Mouse (Mus musculus): ENCODE measurements around the gene Clec12a. TPM values are rescaled to one million over a fixed set of nuclear protein-coding genes. Genes with fewer than 3 reads are reported as not detected.

Clec12a gene
- polyA plus RNA-seq, 1 experiment from 2014 or later: 0.36 TPM

DNA sequence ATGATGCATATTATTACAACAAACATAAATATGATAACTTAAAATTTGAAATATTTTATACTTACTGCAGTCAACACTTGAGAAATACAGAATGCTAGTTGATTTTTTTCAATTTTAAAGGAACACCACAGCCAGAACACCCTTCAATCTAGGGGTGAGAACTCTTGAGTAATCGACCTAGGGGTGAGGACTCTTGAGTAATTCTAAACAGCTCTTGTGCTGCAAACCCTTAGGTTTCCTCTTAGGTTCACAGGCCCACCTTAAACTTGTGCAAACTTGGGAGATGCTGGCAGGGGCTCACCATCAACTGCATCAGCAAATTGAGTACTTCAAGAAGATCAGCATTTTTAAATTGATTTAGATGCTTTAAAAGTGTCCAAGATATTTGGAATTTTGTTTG lies 4.7 kb upstream of the Clec12a start:
- 61% methylated on average over 1 of the region's 1 CpGs for WGBS

GRCm38 (mm10) chr6:129344408-129344807 lies 1.9 kb downstream of the Clec12a start:
- Histone ChIP-seq H3K27me3 (no peaks in the 10 kb centered on the region), H3K36me3 (no peaks in the 10 kb centered on the region), H3K27ac (no peak overlapping the region), H3K9me3 (peaks cover 12% of the 10 kb centered on the region; the same call in 1 of the 2 replicates), H3K4me1 (replicated peaks) (no peaks in the 10 kb centered on the region), H3K4me3 (replicated peaks) (no peak overlapping the region), H3K9ac (replicated peaks) (no peak overlapping the region), H3K4me2 (no peak overlapping the region)
- 72% methylated on average over 3 of the region's 3 CpGs for WGBS
- no peak for ATAC-seq (ENCODE audit: insufficient number of reproducible peaks, insufficient read depth, low FRiP score, low TSS enrichment, low read depth)

More for the DNA sequence above, 4.7 kb upstream of the Clec12a start:
- Histone ChIP-seq H3K36me3 (no peaks in the 10 kb centered on the region), H3K4me2 (no peak overlapping the region), H3K4me1 (replicated peaks) (no peaks in the 10 kb centered on the region), H3K27me3 (no peaks in the 10 kb centered on the region), H3K9me3 (no peaks in the 10 kb centered on the region), H3K27ac (no peak overlapping the region), H3K4me3 (replicated peaks) (no peak overlapping the region), H3K9ac (replicated peaks) (no peak overlapping the region)
- ATAC-seq (ENCODE audit: insufficient number of reproducible peaks, insufficient read depth, low FRiP score, low TSS enrichment, low read depth): no peak

DNA sequence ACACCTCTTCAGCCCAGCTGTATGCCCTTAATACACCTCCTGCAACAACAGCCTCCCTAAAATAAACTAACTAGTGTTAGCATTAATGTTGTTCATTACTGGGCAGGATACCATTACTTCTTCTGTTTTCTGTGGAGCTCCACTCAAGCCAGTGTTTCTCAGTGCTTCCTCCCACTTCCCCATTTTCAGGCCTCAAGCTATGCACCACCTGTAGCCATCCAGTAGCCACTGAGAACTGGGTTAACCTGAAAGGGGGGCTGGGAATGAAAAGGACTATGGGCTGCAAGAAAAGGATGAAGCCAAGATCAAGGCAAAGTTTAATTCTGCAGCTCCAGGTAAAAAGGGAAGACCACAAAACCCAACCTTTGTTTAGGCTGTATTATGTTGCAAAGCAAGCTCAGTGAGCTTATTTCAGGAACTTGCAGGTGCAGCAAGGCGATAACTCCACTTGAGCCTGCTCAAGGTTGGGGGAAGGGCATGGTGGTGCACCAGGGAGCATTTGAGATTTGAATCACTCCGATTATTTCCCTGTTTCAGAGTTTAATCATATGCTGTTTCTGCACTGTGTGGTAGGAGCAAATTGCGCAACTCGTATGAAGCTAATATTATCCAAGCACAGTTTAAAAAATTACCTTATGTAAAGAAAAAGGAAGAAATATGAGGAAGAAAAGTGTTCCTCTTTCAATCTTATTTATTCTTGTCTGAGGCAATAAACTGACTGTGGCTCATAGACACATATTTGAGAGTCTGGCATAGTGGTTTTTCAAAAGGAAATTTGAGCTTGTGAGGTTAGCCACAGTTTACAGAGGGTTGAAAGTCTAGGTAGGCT lies 7.2 kb downstream of the Clec12a start:
- Histone ChIP-seq H3K27me3 (no peaks in the 10 kb centered on the region), H3K4me2 (no peak overlapping the region), H3K9ac (replicated peaks) (no peak overlapping the region), H3K27ac (no peak overlapping the region), H3K4me3 (replicated peaks) (no peak overlapping the region), H3K36me3 (no peaks in the 10 kb centered on the region), H3K9me3 (peaks cover 12% of the 10 kb centered on the region; the same call in 1 of the 2 replicates), H3K4me1 (replicated peaks) (no peaks in the 10 kb centered on the region)
- ATAC-seq (ENCODE audit: insufficient number of reproducible peaks, insufficient read depth, low FRiP score, low TSS enrichment, low read depth): peak; percentile 26; the same call in 1 of the 2 replicates
- WGBS: 64% methylated on average over 4 of the region's 4 CpGs

DNA sequence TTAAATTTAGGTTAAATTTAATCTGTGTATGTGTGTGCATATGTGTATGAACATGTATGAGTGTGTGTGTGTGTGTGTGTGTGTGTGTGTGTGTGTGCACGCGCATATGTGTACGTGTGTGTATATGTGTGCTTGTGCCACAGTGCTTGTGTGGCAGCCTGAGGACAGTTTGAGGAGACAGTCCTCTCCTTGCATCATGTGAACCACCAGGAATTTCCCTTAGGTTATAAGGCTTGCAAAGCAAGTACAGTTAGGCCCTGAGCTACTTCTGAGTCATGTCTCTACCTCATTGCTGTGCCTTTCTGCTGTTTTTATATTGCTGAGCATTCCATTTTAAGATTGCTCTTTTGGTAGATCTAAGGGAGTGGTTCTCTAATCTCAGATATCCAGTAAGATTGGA lies 8.6 kb downstream of the Clec12a start:
- Histone ChIP-seq H3K36me3 (no peaks in the 10 kb centered on the region), H3K9me3 (peaks cover 12% of the 10 kb centered on the region; the same call in 1 of the 2 replicates), H3K27me3 (no peaks in the 10 kb centered on the region), H3K4me3 (replicated peaks) (no peak overlapping the region), H3K9ac (replicated peaks) (no peak overlapping the region), H3K4me2 (no peak overlapping the region), H3K4me1 (replicated peaks) (no peaks in the 10 kb centered on the region), H3K27ac (no peak overlapping the region)
- ATAC-seq (ENCODE audit: insufficient number of reproducible peaks, insufficient read depth, low FRiP score, low TSS enrichment, low read depth): no peak
- 83% methylated on average over 3 of the region's 3 CpGs for WGBS

DNA sequence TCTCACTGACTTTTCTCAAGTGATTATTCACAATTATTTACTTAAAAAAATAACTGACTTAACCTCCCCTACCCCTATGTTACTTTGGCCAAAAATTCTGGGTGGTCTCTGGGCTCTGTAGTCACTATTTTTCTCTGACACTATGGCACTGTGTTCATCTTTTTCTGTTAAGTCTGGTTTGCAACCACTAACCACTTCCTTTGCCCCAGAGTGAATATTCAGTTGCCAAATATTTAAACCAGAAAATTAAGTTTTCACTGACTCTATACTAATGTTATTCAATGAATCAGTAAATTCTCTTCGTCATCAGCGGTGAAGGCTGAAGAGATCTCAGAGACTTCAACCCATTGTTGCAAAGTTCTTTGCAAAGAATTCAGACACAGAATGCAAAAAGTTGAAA lies 13.3 kb downstream of the Clec12a start:
- no peaks in the 10 kb centered on the region for H3K36me3 ChIP-seq
- ATAC-seq (ENCODE audit: insufficient number of reproducible peaks, insufficient read depth, low FRiP score, low TSS enrichment, low read depth): no peak
- 97% methylated on average over 2 of the region's 2 CpGs for WGBS
- no peak overlapping the region for H3K4me2 ChIP-seq
- H3K9ac ChIP-seq (replicated peaks): no peak overlapping the region
- H3K4me3 ChIP-seq (replicated peaks): no peak overlapping the region
- H3K27ac ChIP-seq: no peak overlapping the region
- no peaks in the 10 kb centered on the region for H3K4me1 ChIP-seq (replicated peaks)
- H3K9me3 ChIP-seq: no peaks in the 10 kb centered on the region
- H3K27me3 ChIP-seq: no peaks in the 10 kb centered on the region

- H3K4me2 ChIP-seq: no peak overlapping the region
- no peaks in the 10 kb centered on the region for H3K27me3 ChIP-seq
- H3K36me3 ChIP-seq: no peaks in the 10 kb centered on the region
- ATAC-seq (ENCODE audit: insufficient number of reproducible peaks, insufficient read depth, low FRiP score, low TSS enrichment, low read depth): no peak
- H3K9ac ChIP-seq (replicated peaks): no peak overlapping the region
- no peaks in the 10 kb centered on the region for H3K4me1 ChIP-seq (replicated peaks)
- H3K9me3 ChIP-seq: no peaks in the 10 kb centered on the region
- H3K27ac ChIP-seq: no peak overlapping the region
- H3K4me3 ChIP-seq (replicated peaks): no peak overlapping the region
Measured at GRCm38 (mm10) chr6:129356430-129356829, 13.9 kb downstream of the Clec12a start.

- no peak overlapping the region for H3K9ac ChIP-seq (replicated peaks)
- H3K36me3 ChIP-seq: no peaks in the 10 kb centered on the region
- no peaks in the 10 kb centered on the region for H3K4me1 ChIP-seq (replicated peaks)
- no peaks in the 10 kb centered on the region for H3K9me3 ChIP-seq
- no peak overlapping the region for H3K4me2 ChIP-seq
- H3K27me3 ChIP-seq: no peaks in the 10 kb centered on the region
- ATAC-seq (ENCODE audit: insufficient number of reproducible peaks, insufficient read depth, low FRiP score, low TSS enrichment, low read depth): no peak
- H3K27ac ChIP-seq: no peak overlapping the region
- H3K4me3 ChIP-seq (replicated peaks): no peak overlapping the region
- WGBS: 92% methylated on average over 2 of the region's 2 CpGs
Measured at GRCm38 (mm10) chr6:129359515-129359914, 17.0 kb downstream of the Clec12a start.

GRCm38 (mm10) chr6:129363942-129364341 lies 21.5 kb downstream of the Clec12a start:
- Histone ChIP-seq H3K9ac (replicated peaks) (no peak overlapping the region), H3K9me3 (no peaks in the 10 kb centered on the region), H3K27ac (no peak overlapping the region), H3K4me1 (replicated peaks) (no peaks in the 10 kb centered on the region), H3K36me3 (no peaks in the 10 kb centered on the region), H3K27me3 (no peaks in the 10 kb centered on the region), H3K4me2 (no peak overlapping the region), H3K4me3 (replicated peaks) (no peak overlapping the region)
- WGBS: 31% methylated on average over 1 of the region's 1 CpGs
- ATAC-seq (ENCODE audit: insufficient number of reproducible peaks, insufficient read depth, low FRiP score, low TSS enrichment, low read depth): no peak

- H3K9ac ChIP-seq (replicated peaks): no peak overlapping the region
- no peak overlapping the region for H3K4me2 ChIP-seq
- H3K36me3 ChIP-seq: no peaks in the 10 kb centered on the region
- WGBS: 15% methylated on average over 6 of the region's 6 CpGs
- no peaks in the 10 kb centered on the region for H3K4me1 ChIP-seq (replicated peaks)
- no peaks in the 10 kb centered on the region for H3K9me3 ChIP-seq
- ATAC-seq (ENCODE audit: insufficient number of reproducible peaks, insufficient read depth, low FRiP score, low TSS enrichment, low read depth): 0 out of 2 replicates have a peak, but pooled peaks have one; percentile 26
- H3K4me3 ChIP-seq (replicated peaks): no peak overlapping the region
- no peaks in the 10 kb centered on the region for H3K27me3 ChIP-seq
- H3K27ac ChIP-seq: no peak overlapping the region
Measured at GRCm38 (mm10) chr6:129365959-129366359, 23.5 kb downstream of the Clec12a start.

DNA sequence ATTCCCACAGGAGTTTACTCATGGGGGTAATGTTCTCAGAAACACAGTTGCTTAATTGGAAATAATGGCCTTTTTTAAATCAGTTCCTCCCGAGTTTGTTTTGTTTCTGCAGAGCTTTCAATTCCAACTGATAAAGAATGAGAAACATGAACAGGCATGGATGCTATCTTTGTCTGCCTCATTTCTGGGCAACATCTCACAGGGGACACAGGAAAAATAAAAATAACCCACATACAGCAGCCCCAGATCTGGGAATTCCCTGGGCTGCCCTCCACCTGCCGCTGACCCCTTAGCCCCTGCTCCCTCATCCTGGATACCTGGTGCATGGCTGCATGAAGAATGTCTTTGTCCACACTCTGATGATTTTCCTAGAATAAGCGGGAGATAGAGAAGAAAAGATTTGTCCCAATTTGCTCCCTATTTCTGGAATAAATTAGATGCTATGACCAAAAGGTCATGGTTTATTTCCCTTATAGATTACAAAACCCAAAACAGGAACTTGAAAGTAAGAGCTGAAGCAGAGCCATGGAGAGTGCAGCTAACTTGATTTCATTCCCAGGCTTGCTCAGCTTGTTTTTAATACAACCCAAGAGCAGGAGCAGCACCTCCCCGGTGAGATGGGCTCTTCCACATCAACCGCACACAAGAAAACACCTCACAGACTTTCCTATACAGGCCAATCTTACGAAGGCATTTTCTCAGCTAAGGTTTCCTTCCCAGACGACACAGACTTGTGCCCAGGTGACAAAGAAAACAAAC lies 27.1 kb downstream of the Clec12a start:
- no peak for ATAC-seq (ENCODE audit: insufficient number of reproducible peaks, insufficient read depth, low FRiP score, low TSS enrichment, low read depth)
- no peak overlapping the region for H3K9ac ChIP-seq (replicated peaks)
- no peaks in the 10 kb centered on the region for H3K36me3 ChIP-seq
- WGBS: 73% methylated on average over 7 of the region's 7 CpGs
- H3K4me3 ChIP-seq (replicated peaks): no peak overlapping the region
- no peak overlapping the region for H3K4me2 ChIP-seq
- H3K27ac ChIP-seq: no peak overlapping the region
- no peaks in the 10 kb centered on the region for H3K9me3 ChIP-seq
- no peaks in the 10 kb centered on the region for H3K4me1 ChIP-seq (replicated peaks)
- no peaks in the 10 kb centered on the region for H3K27me3 ChIP-seq

DNA sequence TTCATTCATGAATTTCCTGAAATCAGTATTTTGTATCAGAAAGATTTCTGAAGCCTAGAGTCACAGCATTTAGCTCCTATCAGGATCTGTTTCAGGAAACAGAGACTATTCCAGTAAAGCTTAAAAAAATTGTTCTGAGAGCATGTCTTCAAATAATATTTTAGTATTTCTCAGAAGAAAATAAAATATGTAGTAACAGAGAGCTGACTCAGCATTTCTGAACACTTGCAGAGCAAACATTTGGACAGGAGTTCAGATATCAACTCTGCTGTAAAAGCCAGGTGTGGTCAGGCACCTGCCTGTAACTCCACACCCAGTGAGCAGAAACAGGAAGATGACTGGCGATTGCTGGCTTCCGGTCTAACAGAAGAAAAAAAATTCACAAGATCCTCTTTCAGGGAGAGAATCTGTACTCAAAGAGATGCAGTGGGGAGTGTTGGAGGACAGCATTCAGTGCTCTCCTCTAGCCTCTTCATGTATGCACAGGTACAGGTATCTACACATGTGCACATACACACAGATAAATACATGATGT lies 32.5 kb downstream of the Clec12a start:
- ATAC-seq (ENCODE audit: insufficient number of reproducible peaks, insufficient read depth, low FRiP score, low TSS enrichment, low read depth): no peak
- WGBS: 79% methylated on average over 2 of the region's 2 CpGs
- H3K4me1 ChIP-seq (replicated peaks): no peaks in the 10 kb centered on the region
- no peaks in the 10 kb centered on the region for H3K9me3 ChIP-seq
- no peak overlapping the region for H3K4me3 ChIP-seq (replicated peaks)
- no peak overlapping the region for H3K4me2 ChIP-seq
- no peak overlapping the region for H3K9ac ChIP-seq (replicated peaks)
- no peaks in the 10 kb centered on the region for H3K36me3 ChIP-seq
- no peaks in the 10 kb centered on the region for H3K27me3 ChIP-seq
- no peak overlapping the region for H3K27ac ChIP-seq

Measured in limb, embryonic 12.5 days (tissue).